Mouse (Mus musculus): ENCODE measurements at regions not wholly inside any gene's neighbourhood (a gene's known extent, or its start where the extent isn't known, plus 50 kb on each side); places are given as distances from the start of the nearest gene placed in this dataset.

GRCm38 (mm10) chr4:131205127-131205526 is 260.9 kb downstream of the Matn1 start:
- Histone ChIP-seq H3K27ac (no peak overlapping the region), H3K4me2 (no peak overlapping the region), H3K9ac (no peak overlapping the region), H3K27me3 (replicated peaks) (no peaks in the 10 kb centered on the region), H3K36me3 (no peaks in the 10 kb centered on the region), H3K4me3 (no peak overlapping the region), H3K9me3 (replicated peaks) (no peaks in the 10 kb centered on the region), H3K4me1 (no peaks in the 10 kb centered on the region)
- no peak for ATAC-seq
- WGBS (ENCODE audit: insufficient replicate concordance): 62% methylated on average over 2 of the region's 2 CpGs

GRCm38 (mm10) chr4:131205685-131206084 is 261.5 kb downstream of the Matn1 start:
- Histone ChIP-seq H3K4me2 (no peak overlapping the region), H3K4me3 (no peak overlapping the region), H3K4me1 (no peaks in the 10 kb centered on the region), H3K27ac (no peak overlapping the region), H3K9me3 (replicated peaks) (no peaks in the 10 kb centered on the region), H3K9ac (no peak overlapping the region), H3K36me3 (no peaks in the 10 kb centered on the region), H3K27me3 (replicated peaks) (no peaks in the 10 kb centered on the region)
- no peak for ATAC-seq
- whole genome bisulfite sequencing (ENCODE audit: insufficient replicate concordance): 49% methylated on average over 4 of the region's 4 CpGs

GRCm38 (mm10) chr4:131206181-131206885 is 262.1 kb downstream of the Matn1 start:
- whole genome bisulfite sequencing (ENCODE audit: insufficient replicate concordance): 69% methylated on average over 8 of the region's 8 CpGs
- Histone ChIP-seq H3K9ac (no peak overlapping the region), H3K4me1 (no peaks in the 10 kb centered on the region), H3K27ac (no peak overlapping the region), H3K9me3 (replicated peaks) (peaks cover 5% of the 10 kb centered on the region), H3K27me3 (replicated peaks) (no peaks in the 10 kb centered on the region), H3K36me3 (no peaks in the 10 kb centered on the region), H3K4me3 (no peak overlapping the region), H3K4me2 (no peak overlapping the region)
- no peak for ATAC-seq

GRCm38 (mm10) chr4:131206886-131207200 is 262.7 kb downstream of the Matn1 start:
- WGBS (ENCODE audit: insufficient replicate concordance): 64% methylated on average over 4 of the region's 4 CpGs
- peaks cover 5% of the 10 kb centered on the region for H3K9me3 ChIP-seq (replicated peaks)
- H3K4me1 ChIP-seq: no peaks in the 10 kb centered on the region
- H3K36me3 ChIP-seq: no peaks in the 10 kb centered on the region
- no peaks in the 10 kb centered on the region for H3K27me3 ChIP-seq (replicated peaks)
- H3K27ac ChIP-seq: no peak overlapping the region
- H3K4me3 ChIP-seq: no peak overlapping the region
- no peak for ATAC-seq
- no peak overlapping the region for H3K9ac ChIP-seq
- no peak overlapping the region for H3K4me2 ChIP-seq

GRCm38 (mm10) chr4:131207249-131207648 is 263.1 kb downstream of the Matn1 start:
- ATAC-seq: no peak
- 60% methylated on average over 2 of the region's 2 CpGs for WGBS (ENCODE audit: insufficient replicate concordance)

GRCm38 (mm10) chr4:131208166-131208565 is 264.0 kb downstream of the Matn1 start:
- Histone ChIP-seq H3K27ac (no peak overlapping the region), H3K27me3 (replicated peaks) (no peaks in the 10 kb centered on the region), H3K4me1 (no peaks in the 10 kb centered on the region), H3K9ac (no peak overlapping the region), H3K36me3 (no peaks in the 10 kb centered on the region), H3K4me2 (no peak overlapping the region), H3K9me3 (replicated peaks) (peaks cover 5% of the 10 kb centered on the region), H3K4me3 (no peak overlapping the region)
- 69% methylated on average over 9 of the region's 9 CpGs for WGBS (ENCODE audit: insufficient replicate concordance)
- ATAC-seq: no peak

More at GRCm38 (mm10) chr4:131207249-131207648, 263.1 kb downstream of the Matn1 start:
- Histone ChIP-seq H3K36me3 (no peaks in the 10 kb centered on the region), H3K27me3 (replicated peaks) (no peaks in the 10 kb centered on the region), H3K4me3 (no peak overlapping the region), H3K9me3 (replicated peaks) (peaks cover 5% of the 10 kb centered on the region), H3K4me1 (no peaks in the 10 kb centered on the region), H3K4me2 (no peak overlapping the region), H3K9ac (no peak overlapping the region), H3K27ac (no peak overlapping the region)

- Histone ChIP-seq H3K4me3 (no peak overlapping the region), H3K4me1 (no peaks in the 10 kb centered on the region), H3K9ac (no peak overlapping the region), H3K27me3 (replicated peaks) (no peaks in the 10 kb centered on the region), H3K36me3 (no peaks in the 10 kb centered on the region), H3K4me2 (no peak overlapping the region), H3K27ac (no peak overlapping the region), H3K9me3 (replicated peaks) (peaks cover 5% of the 10 kb centered on the region)
- no peak for ATAC-seq
- 80% methylated on average over 6 of the region's 6 CpGs for WGBS (ENCODE audit: insufficient replicate concordance)
Measured at GRCm38 (mm10) chr4:131208637-131209036, 264.5 kb downstream of the Matn1 start.

- no peak for ATAC-seq
- H3K4me2 ChIP-seq: no peak overlapping the region
- WGBS (ENCODE audit: insufficient replicate concordance): 43% methylated on average over 4 of the region's 4 CpGs
- no peak overlapping the region for H3K9ac ChIP-seq
- H3K9me3 ChIP-seq (replicated peaks): peaks cover 5% of the 10 kb centered on the region
- H3K27me3 ChIP-seq (replicated peaks): no peaks in the 10 kb centered on the region
- no peak overlapping the region for H3K4me3 ChIP-seq
- H3K4me1 ChIP-seq: no peaks in the 10 kb centered on the region
- no peak overlapping the region for H3K27ac ChIP-seq
- no peaks in the 10 kb centered on the region for H3K36me3 ChIP-seq
Measured at GRCm38 (mm10) chr4:131212711-131213110, 268.5 kb downstream of the Matn1 start.

- Histone ChIP-seq H3K27me3 (replicated peaks) (no peaks in the 10 kb centered on the region), H3K4me2 (no peak overlapping the region), H3K36me3 (no peaks in the 10 kb centered on the region), H3K4me3 (no peak overlapping the region), H3K4me1 (no peaks in the 10 kb centered on the region), H3K9ac (no peak overlapping the region), H3K9me3 (replicated peaks) (peaks cover 5% of the 10 kb centered on the region), H3K27ac (no peak overlapping the region)
- WGBS (ENCODE audit: insufficient replicate concordance): 66% methylated on average over 11 of the region's 11 CpGs
- no peak for ATAC-seq
Measured at GRCm38 (mm10) chr4:131215682-131216081, 271.5 kb downstream of the Matn1 start.

- Histone ChIP-seq H3K36me3 (no peaks in the 10 kb centered on the region), H3K27ac (no peak overlapping the region), H3K4me1 (no peaks in the 10 kb centered on the region), H3K27me3 (replicated peaks) (no peaks in the 10 kb centered on the region), H3K4me2 (no peak overlapping the region), H3K9me3 (replicated peaks) (peaks cover 3% of the 10 kb centered on the region; the same call in 1 of the 2 replicates), H3K4me3 (no peak overlapping the region), H3K9ac (no peak overlapping the region)
- 70% methylated on average over 3 of the region's 3 CpGs for WGBS (ENCODE audit: insufficient replicate concordance)
- ATAC-seq: no peak
Measured at GRCm38 (mm10) chr4:131216361-131216760, 272.2 kb downstream of the Matn1 start.

GRCm38 (mm10) chr4:131217083-131217482 is 272.9 kb downstream of the Matn1 start:
- no peak overlapping the region for H3K27ac ChIP-seq
- no peaks in the 10 kb centered on the region for H3K27me3 ChIP-seq (replicated peaks)
- peaks cover 7% of the 10 kb centered on the region; the same call in 1 of the 2 replicates for H3K9me3 ChIP-seq (replicated peaks)
- 53% methylated on average over 4 of the region's 4 CpGs for WGBS (ENCODE audit: insufficient replicate concordance)
- H3K9ac ChIP-seq: no peak overlapping the region
- no peaks in the 10 kb centered on the region for H3K4me1 ChIP-seq
- no peak overlapping the region for H3K4me3 ChIP-seq
- ATAC-seq: no peak
- no peaks in the 10 kb centered on the region for H3K36me3 ChIP-seq
- H3K4me2 ChIP-seq: no peak overlapping the region

GRCm38 (mm10) chr4:131217571-131218155 is 273.5 kb downstream of the Matn1 start:
- H3K36me3 ChIP-seq: no peaks in the 10 kb centered on the region
- H3K27me3 ChIP-seq (replicated peaks): no peaks in the 10 kb centered on the region
- no peaks in the 10 kb centered on the region for H3K4me1 ChIP-seq
- H3K9me3 ChIP-seq (replicated peaks): peaks cover 7% of the 10 kb centered on the region; the same call in 1 of the 2 replicates
- H3K4me2 ChIP-seq: no peak overlapping the region
- no peak overlapping the region for H3K27ac ChIP-seq
- 33% methylated on average over 7 of the region's 7 CpGs for WGBS (ENCODE audit: insufficient replicate concordance)
- ATAC-seq: no peak
- no peak overlapping the region for H3K4me3 ChIP-seq
- no peak overlapping the region for H3K9ac ChIP-seq

- peaks cover 7% of the 10 kb centered on the region; the same call in 1 of the 2 replicates for H3K9me3 ChIP-seq (replicated peaks)
- no peaks in the 10 kb centered on the region for H3K36me3 ChIP-seq
- H3K9ac ChIP-seq: no peak overlapping the region
- no peak overlapping the region for H3K4me3 ChIP-seq
- 80% methylated on average over 10 of the region's 10 CpGs for WGBS (ENCODE audit: insufficient replicate concordance)
- no peak for ATAC-seq
- H3K27me3 ChIP-seq (replicated peaks): no peaks in the 10 kb centered on the region
- no peak overlapping the region for H3K27ac ChIP-seq
- no peak overlapping the region for H3K4me2 ChIP-seq
- no peaks in the 10 kb centered on the region for H3K4me1 ChIP-seq
Measured at GRCm38 (mm10) chr4:131220966-131221365, 276.8 kb downstream of the Matn1 start.
